Mouse (Mus musculus) frontal cortex, postnatal 10 days (tissue): Measurements from ENCODE around the gene Nlgn1.

Experiments used
- DNase-seq, 2 experiments: peaks; one replicate each; pipeline ENCODE4 v3.0.0; 2022; ENCODE audit warnings: low spot score in 2 of 2, mixed read lengths in 1 of 2

The Nlgn1 gene

DNA sequence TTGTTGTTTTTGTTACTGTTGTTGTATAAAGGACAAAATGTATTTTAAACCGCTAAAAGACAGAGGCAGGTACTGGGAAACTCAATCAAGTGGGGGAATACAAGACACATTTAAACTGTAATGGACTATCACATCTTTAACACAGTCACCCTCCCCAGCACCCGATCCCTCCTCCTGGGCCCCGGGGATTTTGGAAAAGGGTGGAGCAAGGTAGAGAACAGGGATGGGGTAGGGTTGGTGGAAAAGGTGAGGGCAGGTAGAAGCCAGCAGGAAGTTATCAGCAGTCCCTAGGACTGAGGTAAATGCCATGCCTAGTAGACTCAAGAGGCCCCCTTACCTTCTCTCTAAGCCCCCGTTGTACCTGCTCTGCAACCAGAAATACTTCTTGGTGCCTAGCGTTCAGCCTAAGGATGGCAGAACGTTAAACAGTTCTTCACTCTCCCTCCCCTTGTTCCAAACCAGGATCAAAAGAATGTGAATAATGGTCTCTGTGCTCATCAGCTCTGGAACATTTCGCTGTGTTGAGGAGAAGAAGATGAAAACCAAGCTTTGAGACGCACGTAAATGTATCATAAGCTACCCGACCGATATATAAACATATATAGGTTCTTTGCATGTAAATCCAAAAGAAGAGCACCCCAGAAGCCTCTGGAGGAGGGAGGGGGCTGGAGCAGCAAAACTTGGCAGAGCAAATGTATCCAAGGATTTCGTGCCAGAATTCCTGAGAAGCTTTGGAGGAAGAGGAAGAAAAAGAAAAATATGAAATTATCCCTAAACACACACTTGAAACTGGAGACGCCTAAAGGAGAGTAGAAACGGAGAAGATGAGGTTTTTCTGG, at the start of gene Nlgn1:
Nlgn1 (minus strand) TSS at position 61 of the 839 bp plus-strand sequence.
- no peak for DNase-seq

DNA sequence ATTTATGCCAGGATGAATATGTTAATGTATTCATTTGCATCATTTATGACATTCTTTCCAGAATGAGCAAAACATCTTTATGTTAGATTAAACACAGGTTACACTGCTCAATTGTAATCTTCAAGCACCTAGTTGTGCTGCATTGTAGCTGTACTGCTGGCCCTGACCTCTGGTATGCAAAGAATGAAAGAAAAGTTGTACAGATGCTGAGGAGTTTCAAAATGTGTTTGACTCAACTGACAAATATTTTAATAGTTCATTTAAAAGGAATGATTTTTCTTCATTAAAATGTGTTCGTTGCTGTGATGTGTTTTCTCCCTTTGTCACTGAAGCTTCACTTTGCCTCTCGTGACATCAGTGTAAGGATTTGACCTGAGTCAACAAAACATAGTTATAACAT, 46.0 kb upstream of the Nlgn1 start:
- DNase-seq, result no peak

DNA sequence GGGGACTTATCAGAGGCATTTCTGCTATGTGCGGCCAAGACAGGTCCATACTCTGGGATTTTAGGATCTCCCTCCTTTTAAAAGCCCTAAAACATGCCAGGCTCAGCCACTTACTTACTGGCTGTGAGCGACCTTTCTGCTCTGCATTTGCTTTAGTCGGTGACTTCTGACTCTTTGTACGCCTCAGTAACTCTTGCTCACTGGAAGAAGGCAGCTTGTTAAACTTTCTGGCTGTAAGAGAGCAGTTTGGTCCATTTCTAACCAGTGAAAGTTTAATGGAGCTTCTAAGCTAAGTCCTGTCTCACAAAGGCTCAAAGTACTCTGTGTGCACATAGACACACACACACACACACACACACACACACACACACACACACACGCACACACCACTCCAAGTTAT, 22.8 kb upstream of the Nlgn1 start:
- no peak for DNase-seq

DNA sequence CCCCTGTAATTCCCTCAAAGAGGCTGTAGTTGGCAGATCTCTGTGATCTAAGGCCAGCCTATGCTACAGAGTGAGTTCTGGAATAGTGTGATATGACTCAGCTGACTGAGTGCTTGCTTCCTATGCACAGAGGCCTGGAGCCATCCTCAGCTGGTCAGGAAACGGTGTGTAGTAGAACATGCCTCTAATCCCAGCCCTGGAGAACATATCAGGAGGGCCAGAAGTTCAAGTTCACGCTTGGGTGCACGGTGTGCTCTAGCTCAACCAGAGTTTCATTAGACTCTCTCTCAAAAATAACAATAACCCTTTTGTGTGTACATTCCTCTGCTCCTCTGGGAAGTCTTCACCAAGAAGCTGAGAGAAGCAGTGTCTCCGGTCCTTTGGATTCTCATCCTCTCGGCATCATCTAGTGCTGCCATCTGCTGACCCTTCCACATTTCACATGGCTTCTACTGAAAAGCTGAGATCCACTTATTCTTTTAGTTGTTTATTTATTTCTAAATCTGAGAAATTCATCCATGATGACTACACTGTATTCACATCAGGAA, 22.3 kb upstream of the Nlgn1 start:
- peak in 1 of 2 experiments; percentile 9 for DNase-seq

DNA sequence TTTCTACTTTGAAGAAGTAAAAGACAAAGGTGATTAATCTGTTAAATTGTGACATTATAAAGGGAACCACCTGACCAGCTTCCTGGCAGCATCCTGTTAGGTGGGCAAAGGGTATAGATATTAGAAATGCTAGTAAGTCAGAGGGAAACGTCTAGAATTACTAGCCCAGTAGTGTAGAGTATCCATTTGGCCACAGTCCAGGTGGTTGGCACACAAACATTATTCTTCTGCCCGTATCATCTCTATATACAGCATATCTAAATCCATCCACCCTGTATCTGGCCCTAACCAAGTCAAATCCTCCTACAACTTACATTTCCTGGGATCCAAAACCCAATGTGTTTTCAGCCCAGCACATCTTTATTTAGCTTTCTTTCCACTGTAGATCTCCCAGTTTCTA, 5.2 kb upstream of the Nlgn1 start:
- no peak for DNase-seq

DNA sequence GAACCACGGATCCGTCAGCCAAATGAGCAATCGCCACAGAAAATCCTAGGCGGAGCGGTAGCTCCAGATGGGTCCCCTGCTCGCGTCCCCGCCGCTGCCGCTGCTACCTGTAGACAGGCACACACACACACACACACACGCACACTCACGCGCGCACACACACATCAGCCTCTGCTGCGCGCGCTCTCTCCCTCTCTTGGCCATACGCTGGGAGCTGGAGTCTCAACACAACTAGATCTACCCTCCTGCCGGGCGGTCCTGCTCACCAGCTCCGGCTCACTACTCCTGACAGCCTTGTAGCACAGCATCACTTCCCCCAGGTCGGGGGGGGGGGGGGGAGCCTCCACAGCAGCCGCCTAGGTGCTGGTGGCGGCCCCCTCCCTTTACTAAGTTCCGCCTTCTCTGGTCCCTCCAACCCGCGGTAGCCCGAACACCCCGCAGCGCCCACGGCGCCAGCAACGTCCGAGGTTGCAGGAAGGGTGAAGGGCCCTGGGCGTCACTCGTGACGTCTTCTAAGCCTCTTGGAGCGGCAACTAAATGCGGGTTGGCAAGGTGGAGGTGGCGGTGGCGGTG, 1.1 kb upstream of the Nlgn1 start:
- peak; percentile 48 to 55 for DNase-seq

DNA sequence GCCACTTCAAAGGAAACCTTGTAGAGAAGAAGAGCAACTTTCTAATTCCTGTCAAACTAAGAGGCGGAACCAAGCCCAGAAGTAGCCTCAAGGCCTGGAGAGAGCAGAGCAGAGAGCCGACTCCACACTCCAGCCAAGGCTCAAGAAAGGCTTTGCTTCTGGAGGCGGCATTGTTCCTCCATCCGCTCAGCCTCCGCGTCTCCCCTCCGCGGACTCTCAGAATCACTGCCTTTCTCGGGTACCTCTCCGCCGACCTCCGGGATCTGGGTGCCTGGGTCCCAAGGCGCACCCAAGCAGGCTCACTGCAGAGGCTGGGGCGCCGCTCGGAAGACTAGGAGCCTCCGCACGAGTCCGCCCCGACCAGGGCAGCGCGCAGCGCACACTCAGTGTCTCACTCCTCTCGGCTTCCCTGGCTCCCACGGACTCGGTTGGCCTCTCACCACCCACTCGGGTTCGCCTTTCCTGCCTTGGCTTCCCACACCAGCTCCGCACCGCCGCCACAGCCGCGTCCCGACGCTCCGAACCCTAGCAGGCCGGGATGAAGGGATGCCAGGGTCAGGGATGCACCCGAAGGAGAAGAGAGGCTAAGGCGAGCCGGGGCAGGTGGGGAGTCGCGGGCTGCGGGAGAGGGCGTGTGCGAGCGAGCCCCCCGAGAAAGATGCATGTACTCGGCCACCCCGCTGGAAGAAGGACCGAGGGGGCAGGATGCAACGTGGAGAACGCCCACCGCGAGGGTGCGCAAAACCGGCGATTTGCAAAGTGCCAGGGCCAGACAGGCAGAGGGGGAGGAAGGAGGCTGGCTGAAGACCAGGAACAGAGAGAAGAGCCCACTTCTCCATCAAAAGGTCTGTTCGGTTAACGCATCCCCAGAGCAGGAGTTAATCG, 841 bp downstream of the Nlgn1 start:
- peak; percentile 37 to 72 for DNase-seq

DNA sequence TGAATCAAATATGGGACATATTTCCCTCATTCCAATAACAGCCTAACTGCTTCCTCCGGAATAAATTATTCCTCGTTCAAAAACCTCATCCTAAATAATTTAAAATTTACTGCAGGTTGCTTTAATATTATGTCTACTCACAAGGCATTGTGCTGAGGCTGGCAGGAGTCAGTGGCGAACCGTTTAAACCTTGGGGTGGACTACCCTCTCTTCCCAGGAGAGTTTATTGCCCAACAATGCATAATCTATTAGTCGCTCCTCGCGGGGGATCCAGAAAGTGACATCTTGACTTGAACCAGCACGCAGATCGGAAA, 1.4 kb downstream of the Nlgn1 start:
- no peak for DNase-seq

DNA sequence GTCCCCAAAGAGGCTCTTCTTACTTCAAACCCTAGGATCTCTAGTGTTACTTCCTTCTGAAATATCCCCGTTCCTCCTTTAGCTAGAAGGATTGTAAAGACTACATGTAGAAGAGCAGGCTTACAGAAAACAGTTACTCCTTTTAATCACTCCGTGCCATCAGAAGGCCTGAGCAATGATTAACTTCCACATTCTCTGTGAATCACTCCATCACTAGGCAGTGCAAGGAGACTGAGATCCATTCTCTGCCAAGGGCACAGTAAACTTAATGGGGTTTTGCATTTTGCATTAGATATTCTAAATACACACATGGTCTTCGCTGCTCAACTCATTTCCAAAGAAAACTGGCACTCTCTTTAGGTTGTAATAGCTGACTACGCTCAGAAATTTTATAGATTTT, 2.2 kb downstream of the Nlgn1 start:
- no peak for DNase-seq

DNA sequence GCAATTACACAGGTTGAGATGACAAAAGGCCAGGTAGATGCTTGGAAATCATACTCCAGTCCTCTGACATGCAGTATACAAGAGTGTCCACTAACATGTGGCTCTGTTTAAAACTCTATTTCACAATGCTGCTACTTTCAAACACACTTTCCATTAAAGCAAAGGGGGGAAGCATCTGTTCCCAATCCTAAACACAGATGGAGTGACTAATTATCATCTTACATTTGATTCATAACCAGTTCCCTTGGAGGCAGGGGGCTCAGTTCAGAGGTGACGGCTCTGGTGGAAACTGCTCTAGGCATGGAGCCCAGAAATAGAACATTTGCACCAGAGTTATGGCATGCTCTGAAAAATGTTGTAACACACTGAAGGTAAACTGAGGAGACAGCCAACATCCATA, 7.8 kb downstream of the Nlgn1 start:
- DNase-seq, result no peak

DNA sequence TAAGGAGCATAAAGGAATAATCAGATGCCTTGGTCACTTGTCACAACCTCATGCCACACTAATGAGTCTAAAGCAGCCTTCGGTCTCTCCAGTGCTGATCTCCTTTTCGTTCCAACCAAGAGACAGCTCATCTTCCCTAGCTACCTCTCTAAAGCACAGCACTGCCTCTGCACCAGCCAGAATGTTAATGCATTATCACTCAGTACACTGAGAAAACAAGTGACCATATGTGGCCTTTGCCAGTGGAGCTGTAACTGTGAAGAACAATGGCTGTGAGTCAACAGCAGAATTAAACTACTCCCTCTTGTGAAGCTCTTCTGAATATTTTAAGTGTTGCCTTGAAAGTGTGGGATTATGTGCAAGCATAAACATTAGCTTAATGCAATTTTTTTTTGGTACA, 14.9 kb downstream of the Nlgn1 start:
- no peak for DNase-seq

DNA sequence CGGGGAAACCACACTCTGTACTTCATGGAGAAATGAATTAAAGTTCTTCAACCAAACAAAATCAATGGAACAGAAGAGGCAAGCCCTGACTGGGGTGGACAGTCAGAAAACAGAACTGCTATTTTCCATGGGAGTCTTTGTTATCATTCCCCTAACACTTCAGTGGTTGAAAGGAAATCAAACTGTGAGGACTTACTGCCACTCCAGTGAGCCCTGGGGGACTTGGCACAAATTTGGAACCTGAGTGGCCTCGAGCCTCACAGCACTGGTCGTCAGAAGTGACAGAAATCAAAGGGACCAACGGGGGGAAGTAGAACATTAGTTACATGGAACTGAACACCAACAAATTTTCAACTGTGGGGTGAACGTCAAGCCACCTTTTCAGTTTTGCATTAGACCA, 34.4 kb downstream of the Nlgn1 start:
- DNase-seq, result no peak

DNA sequence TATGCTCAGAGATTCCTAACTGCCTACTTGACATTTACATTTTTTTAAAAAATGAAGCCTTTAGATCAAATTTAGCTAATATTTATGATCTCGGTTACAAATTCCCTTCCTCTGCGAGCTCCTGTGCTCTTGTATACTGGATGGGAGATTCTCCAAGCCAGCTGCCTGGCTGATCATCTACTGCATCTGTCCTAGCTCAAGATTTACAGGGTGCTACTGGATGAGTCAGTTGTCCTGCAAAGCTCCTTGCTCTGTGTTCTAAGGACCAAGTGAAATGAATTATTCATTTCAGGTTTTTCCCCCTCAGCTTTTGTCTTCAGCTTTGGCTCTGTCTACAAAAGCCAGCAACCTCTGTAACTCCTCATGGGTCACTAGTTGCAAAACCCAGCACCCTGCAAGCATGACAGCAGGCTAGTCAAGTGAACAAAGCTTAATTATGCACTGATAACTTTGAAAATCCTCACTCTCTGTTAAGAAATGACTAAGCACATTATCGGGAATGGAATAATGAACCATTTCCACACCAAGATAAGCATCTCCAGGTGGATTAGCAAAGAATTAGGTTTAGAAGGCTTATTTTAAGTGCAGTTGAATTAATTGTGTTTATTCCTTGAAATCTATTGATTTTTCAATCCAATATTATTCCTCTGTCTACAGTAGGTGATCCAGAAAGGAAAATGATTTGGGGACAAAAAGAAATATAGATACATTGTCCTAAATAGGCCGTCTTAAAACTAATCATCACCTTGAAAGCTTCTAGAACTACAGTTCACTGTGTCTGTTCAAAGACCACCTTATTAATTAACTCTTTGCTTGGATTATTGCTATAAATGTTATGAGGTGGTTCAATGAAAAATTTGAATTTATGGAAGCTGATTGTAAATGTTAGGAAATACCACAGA, 61.1 kb downstream of the Nlgn1 start:
- DNase-seq, result no peak

DNA sequence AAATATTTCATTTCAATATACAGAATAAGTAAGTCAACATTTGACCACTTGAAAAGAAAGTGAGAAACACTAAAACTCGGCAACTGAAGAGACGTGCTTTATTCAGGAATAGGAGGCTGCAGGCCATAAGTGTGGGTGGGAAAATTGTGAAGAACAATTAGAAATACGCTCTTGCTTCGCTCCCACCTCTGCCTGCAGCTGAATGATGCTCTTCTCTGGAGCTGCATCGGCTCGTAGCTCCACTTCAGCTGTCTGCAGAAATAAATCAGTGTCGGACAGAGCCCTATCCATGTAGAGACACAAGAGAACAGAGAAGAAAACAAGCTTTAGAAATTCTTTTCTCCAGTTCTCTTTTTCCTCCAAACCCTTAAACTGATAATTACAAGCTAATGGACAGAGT, 85.7 kb downstream of the Nlgn1 start:
- DNase-seq, result no peak

DNA sequence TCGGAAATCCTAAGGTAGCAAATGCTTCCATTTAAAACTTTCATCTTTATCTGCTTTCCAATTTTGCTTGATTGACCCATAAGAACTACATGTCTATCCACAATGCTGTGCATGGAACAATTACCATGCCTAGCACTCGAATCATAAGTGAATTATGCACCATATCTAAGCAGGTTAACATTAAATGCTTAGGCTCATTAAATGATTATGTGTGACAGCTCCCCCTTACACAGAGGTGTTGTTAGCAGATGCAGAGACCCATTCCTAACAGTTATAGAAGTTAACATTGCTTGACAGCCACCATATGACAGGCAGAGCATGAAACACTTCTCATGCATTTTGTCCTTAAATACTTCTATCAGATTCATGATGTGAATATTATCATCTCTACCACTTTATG, 89.0 kb downstream of the Nlgn1 start:
- no peak for DNase-seq

DNA sequence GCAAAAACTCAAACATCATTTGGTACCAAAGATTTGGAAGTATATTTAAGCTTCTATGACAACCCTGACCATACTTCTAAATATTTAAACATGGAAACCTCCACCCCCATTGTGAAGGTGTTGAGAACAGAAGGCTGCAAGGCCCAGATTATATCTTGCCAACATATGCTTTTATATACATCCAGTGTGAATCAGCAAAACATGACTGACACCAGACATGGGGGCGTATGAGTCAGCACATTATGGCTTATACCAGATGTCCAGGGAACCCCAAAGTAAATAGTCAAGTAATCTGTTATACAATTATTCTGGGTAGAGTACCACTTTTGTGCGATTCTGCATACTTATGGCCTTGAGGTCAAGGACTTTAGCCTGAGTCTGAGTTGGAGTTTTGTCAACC, 102.3 kb downstream of the Nlgn1 start:
- peak; percentile 8 to 19 for DNase-seq

DNA sequence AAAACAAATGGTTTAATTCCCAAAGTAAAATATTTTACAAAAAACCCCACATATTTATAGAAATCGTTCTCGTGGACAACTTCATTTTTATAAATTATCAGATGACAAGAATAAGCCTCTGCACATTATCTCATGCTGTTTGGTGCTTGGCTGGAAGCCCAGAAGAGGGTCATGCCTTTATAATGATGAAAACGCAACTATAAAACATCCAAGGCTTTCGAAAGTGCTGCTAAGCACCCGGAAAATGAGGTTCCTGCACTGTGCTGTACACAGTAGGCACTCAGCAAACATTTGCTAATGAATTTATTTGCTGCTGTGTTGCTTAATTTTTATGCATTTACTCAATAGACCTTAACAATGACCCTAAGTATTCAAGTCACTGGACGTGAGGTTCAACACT, 103.4 kb downstream of the Nlgn1 start:
- no peak for DNase-seq

DNA sequence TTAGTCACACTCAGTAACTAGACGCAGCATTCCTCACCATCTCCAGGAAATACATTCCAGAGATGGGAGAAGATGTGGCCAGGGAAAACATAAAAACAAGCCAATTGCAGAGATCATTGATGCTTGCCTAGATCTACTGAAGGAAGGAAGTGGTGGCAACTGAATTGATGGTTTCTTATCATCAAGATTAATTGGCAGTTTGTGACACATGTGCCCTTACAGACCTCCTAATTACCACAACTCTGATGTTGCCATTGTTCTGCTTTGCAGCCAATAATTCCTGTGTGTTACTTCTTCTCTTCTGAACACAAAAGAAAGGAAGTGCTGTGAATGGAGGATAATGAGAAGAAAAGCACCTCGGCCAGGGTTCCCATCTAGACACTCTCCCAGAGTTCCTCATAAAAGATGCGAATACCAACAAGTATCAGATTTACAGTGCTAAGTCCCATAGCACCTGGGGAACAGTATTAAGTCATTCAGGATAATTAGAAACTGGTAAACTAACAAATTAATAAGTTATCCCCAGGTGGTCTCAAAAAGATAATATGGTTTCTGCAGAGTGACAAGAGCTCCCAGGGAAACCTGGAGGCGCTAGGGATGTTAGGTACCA, 104.0 kb downstream of the Nlgn1 start:
- no peak for DNase-seq

DNA sequence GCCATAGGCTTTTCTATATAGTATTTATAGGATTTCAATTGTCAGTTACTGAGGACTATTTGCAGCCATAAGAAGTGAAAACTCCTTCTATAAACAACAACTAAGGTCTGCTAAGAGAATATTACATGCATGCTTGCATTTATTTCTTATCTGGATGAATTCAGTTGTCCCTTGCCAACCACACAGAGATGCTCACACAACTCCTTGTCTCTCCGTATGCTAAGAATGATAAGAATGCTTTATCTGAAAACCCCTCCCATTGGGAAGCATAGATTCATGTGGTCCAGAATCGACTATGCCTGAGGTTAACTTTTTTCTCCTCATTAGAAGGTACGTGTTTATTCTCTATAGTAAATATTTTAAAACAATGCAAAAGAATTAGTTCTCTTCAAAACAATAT, 108.8 kb downstream of the Nlgn1 start:
- no peak for DNase-seq

DNA sequence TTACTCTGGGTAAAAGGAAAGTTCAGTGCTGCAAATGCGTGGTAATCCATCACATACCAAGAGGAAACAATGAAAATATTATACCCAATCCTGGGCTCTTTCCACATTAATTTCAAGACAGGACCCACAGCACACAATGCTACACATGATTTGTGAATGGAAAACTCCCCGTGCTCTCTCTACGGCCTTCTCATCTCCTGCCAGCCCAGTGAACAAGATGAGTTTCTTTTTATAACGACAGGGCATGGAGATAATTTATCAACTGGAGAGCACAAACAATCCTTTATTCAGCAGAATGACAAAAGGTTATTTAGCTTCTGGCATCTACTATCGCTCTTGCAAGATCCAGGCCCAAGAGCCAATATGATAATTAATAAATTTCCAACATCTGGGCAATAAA, 116.0 kb downstream of the Nlgn1 start:
- no peak for DNase-seq

DNA sequence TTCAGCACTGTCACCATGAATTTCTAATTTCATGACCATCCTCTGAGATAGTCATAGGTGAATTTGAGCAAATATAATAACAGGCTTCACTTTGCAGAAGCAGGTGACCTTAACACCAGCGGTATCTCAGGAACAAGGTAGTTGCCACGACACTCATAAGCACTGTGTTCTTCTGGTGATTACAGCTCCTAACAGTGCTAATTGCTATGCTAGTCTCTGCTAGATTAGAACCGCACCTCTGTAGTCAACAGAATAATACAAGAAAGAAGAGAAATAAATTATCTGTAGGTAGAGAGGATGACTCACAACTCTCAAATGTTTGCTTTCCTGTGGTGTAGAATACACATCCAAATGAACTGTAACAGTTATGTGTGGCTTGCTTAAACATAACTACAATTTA, 129.6 kb downstream of the Nlgn1 start:
- DNase-seq, result no peak
